Mouse (Mus musculus) neural tube, embryonic 11.5 days (tissue): Measurements from ENCODE around the gene Cep250. TPM values are rescaled to one million over a fixed set of nuclear protein-coding genes. Genes with fewer than 3 reads are reported as not detected.
A peak's percentile ranks its signal among the peaks of the same experiment; 100 is the strongest.

Source experiments
- ATAC-seq: fragments of 200-750 bp; cut with Nextera tagmentation; 2 replicates; pipeline ENCODE4 v1.8.0; 2017; ENCODE audit warnings: moderate number of reproducible peaks, mild to moderate bottlenecking, moderate TSS enrichment, moderate library complexity; ENCODE audit not compliant: insufficient read depth, low FRiP score, low TSS enrichment
- DNase-seq: peaks from one replicate; pipeline ENCODE4 v3.0.0-alpha.2; 2015; ENCODE audit warnings: low spot score
- H3K27ac ChIP-seq: fragments of 300-500 bp; sonication (generic); 2 replicates; pipeline ENCODE4 v1.5.1; 2014; ENCODE audit warnings: low read depth, mild to moderate bottlenecking, low read length
- H3K27me3 ChIP-seq: fragments of 300-500 bp; sonication (generic); 2 replicates; pipeline ENCODE4 v1.6.1; 2014; ENCODE audit warnings: mild to moderate bottlenecking, low read length, mixed read lengths; ENCODE audit not compliant: control insufficient read depth, insufficient read depth
- H3K36me3 ChIP-seq: fragments of 300-500 bp; sonication (generic); 2 replicates; pipeline ENCODE4 v1.6.1; 2014; ENCODE audit warnings: mild to moderate bottlenecking, low read length, moderate library complexity, mixed read lengths; ENCODE audit not compliant: control insufficient read depth, insufficient read depth
- H3K4me1 ChIP-seq: fragments of 300-500 bp; sonication (generic); 2 replicates; pipeline ENCODE4 v1.6.1; 2014; ENCODE audit warnings: low read length, mixed read lengths; ENCODE audit not compliant: control insufficient read depth, insufficient read depth
- H3K4me2 ChIP-seq: fragments of 300-500 bp; sonication (generic); 2 replicates; pipeline ENCODE4 v1.6.1; 2014; ENCODE audit warnings: low read depth, mild to moderate bottlenecking, moderate library complexity
- H3K4me3 ChIP-seq: fragments of 300-500 bp; sonication (generic); 2 replicates; pipeline ENCODE4 v1.5.1; 2014; ENCODE audit warnings: low read depth, low read length
- H3K9ac ChIP-seq: fragments of 300-500 bp; sonication (generic); 2 replicates; pipeline ENCODE4 v1.6.1; 2014; ENCODE audit warnings: mild to moderate bottlenecking, low read length
- H3K9me3 ChIP-seq: fragments of 300-500 bp; sonication (generic); 2 replicates; pipeline ENCODE4 v1.6.1; 2016; ENCODE audit warnings: low read length; ENCODE audit not compliant: control insufficient read depth
- WGBS: fragments of 180-500 bp; shearing (Covaris S2); extraction: QIAGEN DNeasy Blood & Tissue Kit; methylation state at CpG from one replicate; pipeline ENCODE4 v1.1.7; 2014; 5-methylcytosine and 5-hydroxymethylcytosine counted together
- polyA plus RNA-seq: library from polyadenylated mRNA; unstranded; fragments of >200 nt; fragmentation: Nextera tagmentation; extraction: Ambion mirVana; gene quantifications from 2 replicates; pipeline ENCODE4 v1.2.1, GENCODE M21; 2014

Cep250 gene
- polyA plus RNA-seq, 1 experiment from 2014 or later, result 13.7 TPM

- Histone ChIP-seq H3K36me3 (no peaks in the 10 kb centered on the region), H3K9me3 (no peaks in the 10 kb centered on the region), H3K4me3 (no peak overlapping the region), H3K4me1 (no peaks in the 10 kb centered on the region), H3K27ac (no peak overlapping the region), H3K27me3 (no peaks in the 10 kb centered on the region), H3K9ac (no peak overlapping the region), H3K4me2 (no peak overlapping the region)
- ATAC-seq, result no peak
- 8% methylated on average over 6 of the region's 6 CpGs for WGBS
- DNase-seq, result peak; percentile 58
Measured at GRCm38 (mm10) chr2:155949362-155949761, 6.9 kb upstream of the Cep250 start.

GRCm38 (mm10) chr2:155952006-155952405, 4.3 kb upstream of the Cep250 start:
- peak; percentile 49 for DNase-seq

GRCm38 (mm10) chr2:155959981-155960380, 3.7 kb downstream of the Cep250 start:
- Histone ChIP-seq H3K4me1 (no peaks in the 10 kb centered on the region), H3K4me3 (no peak overlapping the region), H3K27me3 (no peaks in the 10 kb centered on the region), H3K9ac (no peak overlapping the region), H3K9me3 (no peaks in the 10 kb centered on the region), H3K36me3 (peaks cover 5% of the 10 kb centered on the region), H3K27ac (no peak overlapping the region), H3K4me2 (no peak overlapping the region)
- DNase-seq, result no peak
- WGBS, result 90% methylated on average over 5 of the region's 5 CpGs
- no peak for ATAC-seq

More at GRCm38 (mm10) chr2:155952006-155952405, 4.3 kb upstream of the Cep250 start:
- Histone ChIP-seq H3K9ac (no peak overlapping the region), H3K27ac (no peak overlapping the region), H3K4me2 (no peak overlapping the region), H3K4me1 (no peaks in the 10 kb centered on the region), H3K36me3 (no peaks in the 10 kb centered on the region), H3K4me3 (no peak overlapping the region), H3K27me3 (no peaks in the 10 kb centered on the region), H3K9me3 (no peaks in the 10 kb centered on the region)
- no peak for ATAC-seq

GRCm38 (mm10) chr2:155961862-155962261, 5.6 kb downstream of the Cep250 start:
- Histone ChIP-seq H3K4me3 (no peak overlapping the region), H3K27ac (no peak overlapping the region), H3K4me2 (no peak overlapping the region), H3K9ac (no peak overlapping the region), H3K4me1 (no peaks in the 10 kb centered on the region), H3K36me3 (peaks cover 10% of the 10 kb centered on the region), H3K9me3 (no peaks in the 10 kb centered on the region), H3K27me3 (no peaks in the 10 kb centered on the region)
- no peak for ATAC-seq
- WGBS, result 82% methylated on average over 10 of the region's 10 CpGs
- DNase-seq, result peak; percentile 17

GRCm38 (mm10) chr2:155962991-155963390, 6.7 kb downstream of the Cep250 start:
- Histone ChIP-seq H3K4me2 (no peak overlapping the region), H3K9ac (no peak overlapping the region), H3K27me3 (no peaks in the 10 kb centered on the region), H3K27ac (no peak overlapping the region), H3K9me3 (no peaks in the 10 kb centered on the region), H3K4me1 (no peaks in the 10 kb centered on the region), H3K4me3 (no peak overlapping the region), H3K36me3 (peaks cover 12% of the 10 kb centered on the region)
- ATAC-seq, result no peak
- 57% methylated on average over 1 of the region's 1 CpGs for WGBS
- DNase-seq, result peak; percentile 11

- 89% methylated on average over 6 of the region's 6 CpGs for WGBS
- no peak for ATAC-seq
- peaks cover 43% of the 10 kb centered on the region for H3K36me3 ChIP-seq
Measured at GRCm38 (mm10) chr2:155973348-155973747, 17.1 kb downstream of the Cep250 start.

GRCm38 (mm10) chr2:155974087-155974731, 18.0 kb downstream of the Cep250 start:
- no peaks in the 10 kb centered on the region for H3K4me1 ChIP-seq
- no peaks in the 10 kb centered on the region for H3K9me3 ChIP-seq
- WGBS, result 88% methylated on average over 14 of the region's 14 CpGs
- H3K27ac ChIP-seq, result no peak overlapping the region
- H3K4me2 ChIP-seq, result no peak overlapping the region
- DNase-seq (no peak), ATAC-seq (no peak)
- no peaks in the 10 kb centered on the region for H3K27me3 ChIP-seq
- H3K9ac ChIP-seq, result no peak overlapping the region
- peaks cover 41% of the 10 kb centered on the region for H3K36me3 ChIP-seq
- H3K4me3 ChIP-seq, result no peak overlapping the region

More at GRCm38 (mm10) chr2:155973348-155973747, 17.1 kb downstream of the Cep250 start:
- Histone ChIP-seq H3K4me1 (no peaks in the 10 kb centered on the region), H3K4me3 (no peak overlapping the region), H3K27ac (no peak overlapping the region), H3K4me2 (no peak overlapping the region), H3K9me3 (no peaks in the 10 kb centered on the region), H3K9ac (no peak overlapping the region), H3K27me3 (no peaks in the 10 kb centered on the region)
- DNase-seq, result no peak

- Histone ChIP-seq H3K4me2 (no peak overlapping the region), H3K9ac (no peak overlapping the region), H3K27ac (no peak overlapping the region), H3K27me3 (no peaks in the 10 kb centered on the region), H3K4me3 (no peak overlapping the region), H3K4me1 (no peaks in the 10 kb centered on the region), H3K36me3 (peaks cover 37% of the 10 kb centered on the region), H3K9me3 (no peaks in the 10 kb centered on the region)
- no peak for DNase-seq
- 80% methylated on average over 5 of the region's 5 CpGs for WGBS
- ATAC-seq, result no peak
Measured at GRCm38 (mm10) chr2:155979328-155979991, 23.2 kb downstream of the Cep250 start.

GRCm38 (mm10) chr2:155985776-155986175, 29.5 kb downstream of the Cep250 start:
- Histone ChIP-seq H3K4me2 (no peak overlapping the region), H3K4me3 (no peak overlapping the region), H3K9ac (no peak overlapping the region), H3K27ac (no peak overlapping the region), H3K4me1 (no peaks in the 10 kb centered on the region), H3K9me3 (no peaks in the 10 kb centered on the region), H3K36me3 (peaks cover 39% of the 10 kb centered on the region), H3K27me3 (no peaks in the 10 kb centered on the region)
- ATAC-seq (no peak), DNase-seq (no peak)
- WGBS, result 89% methylated on average over 7 of the region's 7 CpGs
